In genomic region chr14:22019252-22019948, GRCm38 (mm10) we compare ENCODE assay signal across 8 mouse cellular contexts. TPM values are rescaled to one million over a fixed set of nuclear protein-coding genes. Genes with fewer than 3 reads are reported as not detected.
A peak's percentile ranks its signal among the peaks of the same experiment; 100 is the strongest.
DNase-seq lines count a peak whose midpoint lies in the region; ATAC-seq and TF ChIP-seq lines count a peak whose summit lies in the region.

Gene Lrmda (plus strand): TSS chr14:22019712.

- no peak for TF ChIP-seq CTCF in cortical plate, adult 2 months (IDR thresholded peaks at IDR 0.05; ENCODE audit: extremely low read depth, insufficient read depth, low read length)

- 2% methylated on average over 33 of the region's 33 CpGs for WGBS in intestine, embryonic 15.5 days
- 4% methylated on average over 33 of the region's 33 CpGs for WGBS in limb, embryonic 10.5 days

- no peaks in the 10 kb centered on the region; the same call in 1 of the 2 replicates for H3K4me1 ChIP-seq in cortical plate, adult 2 months (ENCODE audit: control insufficient read depth, insufficient read depth, low read length)
- peaks cover 11% of the 10 kb centered on the region; the same call in 1 of the 2 replicates for H3K4me1 ChIP-seq in intestine, embryonic 15.5 days (replicated peaks)
- H3K4me1 ChIP-seq in limb, embryonic 10.5 days, result peaks cover 17% of the 10 kb centered on the region

- DNase-seq in ZHBTc4 (ENCODE audit: low read depth, low spot score), result peak; percentile 51
- peak; percentile 60 to 72 for DNase-seq in gastrocnemius, postnatal 36 days
- DNase-seq in limb, embryonic 10.5 days (ENCODE audit: low spot score), result peak; percentile 75
- DNase-seq in mesoderm, embryonic 11.5 days (ENCODE audit: low read depth, low spot score), result peak; percentile 53
- DNase-seq in right cerebral cortex, postnatal 36 days (ENCODE audit: low spot score in 2 of 2), result peak; percentile 25 to 34
- peak; percentile 66 to 80 for DNase-seq in urinary bladder, postnatal 36 days (ENCODE audit: low spot score in 2 of 2)

- no peaks in the 10 kb centered on the region for H3K36me3 ChIP-seq in intestine, embryonic 15.5 days
- H3K36me3 ChIP-seq in limb, embryonic 10.5 days, result no peaks in the 10 kb centered on the region

- no peak for TF ChIP-seq POLR2A in cortical plate, adult 2 months (IDR thresholded peaks at IDR 0.05; ENCODE audit: extremely low read depth, insufficient read depth, low read length)

- peak within 1 kb of the TSS; percentile 54 for H3K9ac ChIP-seq in intestine, embryonic 15.5 days

- H3K4me2 ChIP-seq in intestine, embryonic 15.5 days (replicated peaks), result peak within 1 kb of the TSS; percentile 89

- intact Hi-C loops in gastrocnemius, postnatal 36 days (cut with DNase I), result no loop called here

- H3K27ac ChIP-seq in cortical plate, adult 2 months (ENCODE audit: insufficient read depth, low read length), result peak within 1 kb of the TSS; percentile 49; the same call in 1 of the 2 replicates
- no peak within 1 kb of the TSS for H3K27ac ChIP-seq in intestine, embryonic 15.5 days
- peak within 1 kb of the TSS; percentile 71 for H3K27ac ChIP-seq in limb, embryonic 10.5 days

- H3K9me3 ChIP-seq in intestine, embryonic 15.5 days, result no peaks in the 10 kb centered on the region
- H3K9me3 ChIP-seq in limb, embryonic 10.5 days (replicated peaks), result no peaks in the 10 kb centered on the region

- H3K4me3 ChIP-seq in cortical plate, adult 2 months (ENCODE audit: insufficient read depth, low read length), result peak within 1 kb of the TSS; percentile 35
- H3K4me3 ChIP-seq in intestine, embryonic 15.5 days (replicated peaks), result peak within 1 kb of the TSS; percentile 39
- peak within 1 kb of the TSS; percentile 50 for H3K4me3 ChIP-seq in limb, embryonic 10.5 days

- no peaks in the 10 kb centered on the region for H3K27me3 ChIP-seq in intestine, embryonic 15.5 days (replicated peaks)
- H3K27me3 ChIP-seq in limb, embryonic 10.5 days (ENCODE audit: low read depth, poor library complexity, severe bottlenecking), result peaks cover 91% of the 10 kb centered on the region

- peak; percentile 92 for ATAC-seq in intestine, embryonic 15.5 days

RNA-seq across cellular contexts. Expression of gene Lrmda, which starts in this region (rescaled TPM):
- polyA plus RNA-seq in cortical plate, adult 2 months (2012; rRNA removed), result 0.28 and 0.65 TPM in 2 replicates
- total RNA-seq in gastrocnemius, postnatal 36 days (2021), result 1 to 10 TPM; 1.7 to 2.8 TPM
- polyA plus RNA-seq in intestine, embryonic 15.5 days (2015; fragmentation: Nextera tagmentation; extraction: Ambion mirVana), result 0.71 and 0.87 TPM in 2 replicates
- 0.48 and 0.51 TPM in 2 replicates for polyA plus RNA-seq in limb, embryonic 10.5 days (2016; fragmentation: Nextera tagmentation; extraction: Ambion mirVana)

Comparison
In these comparisons a context has a peak if more than half of its experiments do, and no peak if none do; other contexts are left out.
1. Peak in ATAC-seq, H3K4me3 ChIP-seq, H3K9ac ChIP-seq and H3K4me2 ChIP-seq in intestine, embryonic 15.5 days; RNA of the gene not detected or under 1 TPM.
2. Peak in DNase-seq, H3K4me3 ChIP-seq and H3K27ac ChIP-seq in limb, embryonic 10.5 days; RNA of the gene not detected or under 1 TPM.